Mouse (Mus musculus): Measurements from ENCODE around the gene Ppig.

Gene Ppig

DNA sequence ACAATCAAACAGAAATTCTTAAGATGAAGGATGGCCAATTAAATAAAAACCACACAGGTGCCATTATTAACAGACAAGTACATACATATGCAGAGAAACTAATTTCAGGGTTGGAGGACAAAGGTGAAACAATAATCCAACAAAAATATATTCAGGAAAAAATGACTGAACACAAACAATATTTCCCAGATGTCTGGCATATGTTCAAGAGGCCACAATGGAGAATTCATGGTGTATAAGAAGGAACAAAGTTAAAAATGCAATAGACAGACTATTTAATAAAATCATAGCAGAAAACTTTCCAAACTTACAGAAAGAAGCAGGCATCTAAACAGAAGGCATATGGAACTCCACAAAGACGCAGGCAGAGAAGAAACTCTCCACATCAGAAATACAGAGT, 42.4 kb downstream of the Ppig start:
- DNase-seq, result no peak

DNA sequence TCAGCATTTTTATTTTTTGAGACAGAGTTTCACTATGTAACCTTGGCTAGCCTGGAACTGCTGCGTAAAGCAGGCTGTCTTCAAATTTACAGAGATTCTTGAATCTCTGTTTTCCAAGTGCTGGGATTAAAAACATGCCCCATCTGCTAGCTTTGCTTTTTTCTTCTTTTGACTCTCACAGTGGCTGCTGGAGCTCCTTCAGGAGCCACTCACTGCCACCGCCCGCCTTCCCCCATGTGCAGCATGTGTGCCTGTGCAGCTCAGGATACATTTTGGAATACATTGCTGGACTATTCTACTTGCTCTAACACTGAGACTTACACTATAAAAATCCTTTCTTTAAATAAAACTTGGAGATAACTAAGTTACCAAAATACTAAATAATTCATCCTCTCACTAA, 51.0 kb downstream of the Ppig start:
- no peak for DNase-seq

DNA sequence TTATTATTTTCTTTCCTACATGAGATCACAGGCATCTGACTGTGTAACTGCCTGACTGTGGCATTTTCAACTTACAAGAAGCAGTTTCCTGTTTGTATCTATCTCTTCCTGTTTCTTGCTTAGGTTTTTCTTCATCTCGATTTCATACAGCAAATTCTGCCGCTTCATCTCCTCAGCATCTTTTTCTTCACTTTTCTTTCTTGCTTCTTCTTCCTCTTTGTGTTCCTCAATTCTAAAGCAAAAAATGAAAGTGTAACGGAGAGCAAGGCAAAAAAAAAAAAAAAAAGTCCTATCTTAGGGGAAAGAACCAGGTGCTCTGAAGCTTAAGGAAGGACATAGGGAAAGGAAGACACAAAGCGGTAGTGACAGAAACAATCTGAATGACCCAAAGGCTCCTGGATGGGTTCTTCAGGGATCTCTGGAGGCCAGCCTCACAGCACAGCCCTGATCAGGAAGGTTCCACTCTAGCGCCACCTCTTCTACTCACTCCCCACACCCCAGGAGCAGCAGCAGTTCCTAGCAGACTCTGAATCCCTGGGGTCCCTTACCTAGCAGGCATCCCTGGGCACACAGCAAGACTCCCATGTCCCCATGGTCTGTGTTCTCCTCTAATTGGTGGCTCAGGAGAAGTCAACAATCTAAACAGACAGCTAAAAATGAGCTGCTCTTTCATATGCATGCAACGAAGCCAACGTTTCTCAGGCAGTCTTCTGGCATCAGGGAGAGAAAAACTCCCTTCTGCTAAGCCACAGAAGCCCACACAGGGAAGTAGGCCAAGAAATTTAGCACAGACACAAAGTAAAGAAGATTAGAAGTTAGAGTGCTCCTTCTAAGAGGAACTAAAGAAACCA, 55.9 kb downstream of the Ppig start:
- peak; percentile 5 for DNase-seq

DNA sequence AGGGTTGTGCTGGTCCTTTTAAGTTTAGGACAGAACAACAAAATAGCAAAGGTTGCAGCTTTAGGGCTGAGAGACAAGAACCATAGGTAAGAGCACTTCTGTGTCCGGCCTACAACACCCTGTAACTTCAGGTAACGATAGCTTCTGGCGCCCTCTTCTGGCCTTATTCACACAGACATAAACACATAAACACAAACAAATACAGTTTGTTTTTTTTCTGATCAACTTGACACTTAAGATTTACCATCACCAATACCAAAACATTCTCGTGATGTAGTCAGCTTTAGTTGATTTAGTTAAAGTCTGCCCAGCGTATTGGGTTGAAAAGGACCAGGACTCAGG, 56.5 kb downstream of the Ppig start:
- peak; percentile 14 for DNase-seq

DNA sequence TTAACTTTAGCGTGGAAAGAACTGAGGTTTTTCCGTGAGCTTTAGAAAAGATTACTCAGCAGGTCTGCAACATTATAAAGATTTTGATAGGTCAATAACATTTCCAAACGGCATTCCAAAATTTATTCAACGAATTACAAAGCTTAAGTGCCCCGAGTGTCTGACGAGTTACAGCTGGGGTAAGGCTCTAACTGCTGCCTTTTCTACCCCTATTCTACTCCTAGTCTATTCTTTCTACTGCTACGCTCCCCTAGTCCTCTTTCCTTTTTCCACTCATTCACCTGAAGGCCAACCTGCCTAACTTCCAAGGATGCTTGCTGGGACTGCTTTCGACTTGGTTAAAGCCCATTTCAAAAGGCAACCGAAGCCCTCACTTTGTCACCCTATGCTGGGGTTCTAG, 66.6 kb downstream of the Ppig start:
- no peak for DNase-seq

DNA sequence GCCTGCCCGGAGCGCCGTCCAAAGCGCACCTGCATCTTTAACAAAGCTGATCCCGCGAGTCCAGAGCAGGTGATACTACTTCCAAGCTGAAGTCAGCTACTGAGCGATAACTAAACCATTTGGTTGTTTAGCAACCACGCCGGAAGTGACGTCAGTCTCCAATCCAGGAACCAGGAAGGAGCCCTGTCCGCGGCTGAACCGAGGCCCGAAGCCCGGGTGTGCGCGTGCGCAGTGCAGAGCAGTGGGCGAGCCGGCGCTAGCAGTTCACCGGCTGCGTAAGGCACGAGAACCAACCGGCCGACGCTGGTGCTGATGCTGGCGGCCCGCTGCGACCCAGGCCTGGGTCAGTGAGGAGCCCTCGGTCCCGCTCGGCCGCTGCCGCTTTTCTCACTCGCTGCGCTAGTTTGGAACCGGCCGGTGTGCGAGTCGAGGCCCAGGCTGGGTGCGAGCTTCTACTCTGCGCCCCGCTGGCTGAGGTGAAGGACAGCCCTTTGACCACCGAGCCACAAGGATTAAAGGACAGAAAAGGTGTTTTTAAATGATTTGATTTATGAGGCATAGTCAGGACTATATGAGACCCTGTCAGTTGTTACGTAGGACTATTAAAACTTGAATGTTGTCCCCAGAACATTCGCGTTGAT, 67.2 kb downstream of the Ppig start, which contains the start of the genes Ccdc173 and Phospho2:
Gene Ccdc173, minus strand, starts transcription at position 147 of the 641 bp plus-strand sequence.
Gene Phospho2, plus strand, starts transcription at position 195 of the 641 bp plus-strand sequence.
- peak; percentile 99 for DNase-seq

DNA sequence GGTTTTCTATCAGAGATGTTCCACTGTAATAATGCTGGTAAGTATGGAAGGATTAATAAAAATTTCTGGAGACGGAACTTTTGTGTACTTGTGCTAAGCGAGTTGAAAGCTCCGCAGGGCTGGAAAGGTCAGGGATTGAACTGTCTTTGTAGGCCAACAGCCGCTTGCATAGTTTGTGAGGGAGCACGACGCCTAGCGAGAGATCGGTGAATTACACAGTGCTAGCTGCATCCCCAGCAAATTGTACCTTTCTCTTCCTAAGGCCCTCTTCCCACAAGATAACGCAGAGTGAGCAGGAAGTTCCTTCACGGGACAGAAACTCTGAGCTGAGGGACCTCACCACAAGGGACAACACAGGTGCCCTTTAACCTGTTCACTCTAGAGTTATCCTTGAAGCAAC, 67.9 kb downstream of the Ppig start:
- DNase-seq, result peak; percentile 92

DNA sequence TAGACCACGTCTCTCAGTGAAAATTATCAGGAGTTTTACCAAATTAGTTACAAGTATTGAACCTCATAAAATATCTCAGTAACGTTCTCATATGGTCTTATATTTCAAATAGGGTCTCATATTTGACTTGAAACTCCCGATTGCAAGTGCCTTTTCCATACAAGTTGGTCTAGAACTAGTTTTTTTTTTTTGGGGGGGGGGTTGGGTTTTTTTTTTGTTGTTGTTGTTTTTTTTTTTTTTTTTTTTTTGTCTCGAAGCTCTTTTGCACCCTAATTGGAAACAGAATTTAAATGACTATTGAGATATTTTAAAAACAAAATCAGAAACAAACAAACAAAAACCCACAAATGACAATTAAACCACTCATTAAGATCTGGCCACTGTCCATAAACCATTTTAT, 68.4 kb downstream of the Ppig start:
- no peak for DNase-seq

DNA sequence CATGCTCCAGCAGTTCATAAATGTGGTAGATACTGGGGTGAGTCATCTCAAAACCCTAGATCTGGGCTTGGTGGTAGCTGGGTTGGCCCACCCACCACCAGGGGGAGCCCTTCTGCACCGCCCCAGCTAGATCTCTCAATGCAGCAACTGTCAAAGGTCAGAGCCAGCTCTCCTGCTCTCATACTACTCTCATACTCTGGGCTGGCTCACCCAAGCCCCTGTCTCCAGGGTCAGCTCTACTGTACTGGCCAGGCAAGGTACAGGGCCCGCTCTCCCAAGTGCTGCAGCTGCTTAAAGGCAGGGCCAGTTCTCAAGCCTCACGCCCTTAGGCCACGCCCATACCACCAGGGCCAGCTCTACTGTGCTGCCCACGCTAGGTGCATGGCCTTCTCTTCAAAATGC, 80.6 kb downstream of the Ppig start:
- peak; percentile 85 for DNase-seq

Data from lung, postnatal 10 days (tissue).